Mouse (Mus musculus): ENCODE results near the gene Treh. TPM values are rescaled to one million over a fixed set of nuclear protein-coding genes. Genes with fewer than 3 reads are reported as not detected.

The Treh gene
- polyA plus RNA-seq, 1 experiment from 2014 or later, result not detected

- Histone ChIP-seq H3K36me3 (ENCODE audit: control insufficient read depth, insufficient read depth, low read length) (peaks cover 48% of the 10 kb centered on the region), H3K4me2 (ENCODE audit: low read depth, low read length) (peak overlapping the region; percentile 39), H3K4me1 (ENCODE audit: control insufficient read depth, insufficient read depth, low read length) (peaks cover 13% of the 10 kb centered on the region), H3K4me3 (ENCODE audit: low read depth, low read length) (peak overlapping the region; percentile 13; the same call in 1 of the 2 replicates), H3K27ac (ENCODE audit: low read depth, low read length) (no peak overlapping the region), H3K27me3 (ENCODE audit: control insufficient read depth, insufficient read depth, low read length) (no peaks in the 10 kb centered on the region), H3K9me3 (ENCODE audit: control insufficient read depth, low read length) (no peaks in the 10 kb centered on the region), H3K9ac (replicated peaks; ENCODE audit: low read depth, low read length) (0 out of 2 replicates have a peak overlapping the region, but pooled peaks have one; percentile 5)
- peak; percentile 41; the same call in 1 of the 2 replicates for ATAC-seq (ENCODE audit: low read depth)
- WGBS, result 8% methylated on average over 24 of the region's 24 CpGs
Observed at GRCm38 (mm10) chr9:44708429-44708765, 35.4 kb downstream of the Treh start.

- no peak overlapping the region; the same call in 1 of the 2 replicates for H3K4me3 ChIP-seq (ENCODE audit: low read depth, low read length)
- 27% methylated on average over 6 of the region's 6 CpGs for WGBS
- peaks cover 13% of the 10 kb centered on the region for H3K4me1 ChIP-seq (ENCODE audit: control insufficient read depth, insufficient read depth, low read length)
- H3K27ac ChIP-seq (ENCODE audit: low read depth, low read length), result no peak overlapping the region
- no peaks in the 10 kb centered on the region for H3K9me3 ChIP-seq (ENCODE audit: control insufficient read depth, low read length)
- peak; percentile 29; the same call in 1 of the 2 replicates for ATAC-seq (ENCODE audit: low read depth)
- no peak overlapping the region for H3K9ac ChIP-seq (replicated peaks; ENCODE audit: low read depth, low read length)
- no peaks in the 10 kb centered on the region for H3K27me3 ChIP-seq (ENCODE audit: control insufficient read depth, insufficient read depth, low read length)
- peaks cover 46% of the 10 kb centered on the region for H3K36me3 ChIP-seq (ENCODE audit: control insufficient read depth, insufficient read depth, low read length)
- peak overlapping the region; percentile 39; the same call in 1 of the 2 replicates for H3K4me2 ChIP-seq (ENCODE audit: low read depth, low read length)
Observed at GRCm38 (mm10) chr9:44708925-44709324, 35.9 kb downstream of the Treh start.

- no peak for ATAC-seq (ENCODE audit: low read depth)
- H3K9ac ChIP-seq (replicated peaks; ENCODE audit: low read depth, low read length), result no peak overlapping the region
- H3K4me3 ChIP-seq (ENCODE audit: low read depth, low read length), result no peak overlapping the region
- no peaks in the 10 kb centered on the region for H3K9me3 ChIP-seq (ENCODE audit: control insufficient read depth, low read length)
- peaks cover 48% of the 10 kb centered on the region for H3K36me3 ChIP-seq (ENCODE audit: control insufficient read depth, insufficient read depth, low read length)
- H3K27ac ChIP-seq (ENCODE audit: low read depth, low read length), result no peak overlapping the region
- no peak overlapping the region for H3K4me2 ChIP-seq (ENCODE audit: low read depth, low read length)
- peaks cover 13% of the 10 kb centered on the region for H3K4me1 ChIP-seq (ENCODE audit: control insufficient read depth, insufficient read depth, low read length)
- 59% methylated on average over 2 of the region's 2 CpGs for WGBS
- no peaks in the 10 kb centered on the region for H3K27me3 ChIP-seq (ENCODE audit: control insufficient read depth, insufficient read depth, low read length)
Observed at GRCm38 (mm10) chr9:44709600-44709999, 36.6 kb downstream of the Treh start.

GRCm38 (mm10) chr9:44710213-44710612, 37.2 kb downstream of the Treh start:
- Histone ChIP-seq H3K9me3 (ENCODE audit: control insufficient read depth, low read length) (no peaks in the 10 kb centered on the region), H3K4me1 (ENCODE audit: control insufficient read depth, insufficient read depth, low read length) (peaks cover 13% of the 10 kb centered on the region), H3K27ac (ENCODE audit: low read depth, low read length) (no peak overlapping the region), H3K27me3 (ENCODE audit: control insufficient read depth, insufficient read depth, low read length) (no peaks in the 10 kb centered on the region), H3K36me3 (ENCODE audit: control insufficient read depth, insufficient read depth, low read length) (peaks cover 44% of the 10 kb centered on the region), H3K9ac (replicated peaks; ENCODE audit: low read depth, low read length) (no peak overlapping the region), H3K4me2 (ENCODE audit: low read depth, low read length) (no peak overlapping the region), H3K4me3 (ENCODE audit: low read depth, low read length) (no peak overlapping the region)
- 83% methylated on average over 5 of the region's 5 CpGs for WGBS
- ATAC-seq (ENCODE audit: low read depth), result no peak

- no peak overlapping the region for H3K27ac ChIP-seq (ENCODE audit: low read depth, low read length)
- H3K27me3 ChIP-seq (ENCODE audit: control insufficient read depth, insufficient read depth, low read length), result no peaks in the 10 kb centered on the region
- ATAC-seq (ENCODE audit: low read depth), result no peak
- no peak overlapping the region for H3K9ac ChIP-seq (replicated peaks; ENCODE audit: low read depth, low read length)
- H3K4me2 ChIP-seq (ENCODE audit: low read depth, low read length), result no peak overlapping the region
- no peaks in the 10 kb centered on the region for H3K9me3 ChIP-seq (ENCODE audit: control insufficient read depth, low read length)
- no peak overlapping the region for H3K4me3 ChIP-seq (ENCODE audit: low read depth, low read length)
- H3K36me3 ChIP-seq (ENCODE audit: control insufficient read depth, insufficient read depth, low read length), result peaks cover 47% of the 10 kb centered on the region
- peaks cover 13% of the 10 kb centered on the region for H3K4me1 ChIP-seq (ENCODE audit: control insufficient read depth, insufficient read depth, low read length)
- 69% methylated on average over 17 of the region's 17 CpGs for WGBS
Observed at GRCm38 (mm10) chr9:44711602-44712001, 38.6 kb downstream of the Treh start.

GRCm38 (mm10) chr9:44713080-44713479, 40.0 kb downstream of the Treh start:
- Histone ChIP-seq H3K27me3 (ENCODE audit: control insufficient read depth, insufficient read depth, low read length) (no peaks in the 10 kb centered on the region), H3K4me1 (ENCODE audit: control insufficient read depth, insufficient read depth, low read length) (peaks cover 10% of the 10 kb centered on the region), H3K4me3 (ENCODE audit: low read depth, low read length) (no peak overlapping the region), H3K4me2 (ENCODE audit: low read depth, low read length) (no peak overlapping the region), H3K36me3 (ENCODE audit: control insufficient read depth, insufficient read depth, low read length) (peaks cover 45% of the 10 kb centered on the region), H3K9ac (replicated peaks; ENCODE audit: low read depth, low read length) (no peak overlapping the region), H3K27ac (ENCODE audit: low read depth, low read length) (no peak overlapping the region), H3K9me3 (ENCODE audit: control insufficient read depth, low read length) (no peaks in the 10 kb centered on the region)
- 96% methylated on average over 6 of the region's 6 CpGs for WGBS
- no peak for ATAC-seq (ENCODE audit: low read depth)

- H3K27ac ChIP-seq (ENCODE audit: low read depth, low read length), result no peak overlapping the region
- WGBS, result 92% methylated on average over 2 of the region's 2 CpGs
- H3K4me2 ChIP-seq (ENCODE audit: low read depth, low read length), result no peak overlapping the region
- no peak for ATAC-seq (ENCODE audit: low read depth)
- H3K9me3 ChIP-seq (ENCODE audit: control insufficient read depth, low read length), result no peaks in the 10 kb centered on the region
- peaks cover 45% of the 10 kb centered on the region for H3K36me3 ChIP-seq (ENCODE audit: control insufficient read depth, insufficient read depth, low read length)
- H3K4me3 ChIP-seq (ENCODE audit: low read depth, low read length), result no peak overlapping the region
- H3K9ac ChIP-seq (replicated peaks; ENCODE audit: low read depth, low read length), result no peak overlapping the region
- H3K4me1 ChIP-seq (ENCODE audit: control insufficient read depth, insufficient read depth, low read length), result peaks cover 5% of the 10 kb centered on the region; the same call in 1 of the 2 replicates
- H3K27me3 ChIP-seq (ENCODE audit: control insufficient read depth, insufficient read depth, low read length), result no peaks in the 10 kb centered on the region
Observed at GRCm38 (mm10) chr9:44713574-44713973, 40.5 kb downstream of the Treh start.

GRCm38 (mm10) chr9:44715109-44715508, 42.1 kb downstream of the Treh start:
- WGBS, result 90% methylated on average over 17 of the region's 17 CpGs
- no peak for ATAC-seq (ENCODE audit: low read depth)
- H3K4me2 ChIP-seq (ENCODE audit: low read depth, low read length), result no peak overlapping the region

GRCm38 (mm10) chr9:44715705-44716362, 42.8 kb downstream of the Treh start:
- WGBS, result 94% methylated on average over 29 of the region's 29 CpGs
- no peak overlapping the region for H3K4me3 ChIP-seq (ENCODE audit: low read depth, low read length)
- no peak overlapping the region for H3K4me2 ChIP-seq (ENCODE audit: low read depth, low read length)
- no peak overlapping the region for H3K9ac ChIP-seq (replicated peaks; ENCODE audit: low read depth, low read length)
- H3K4me1 ChIP-seq (ENCODE audit: control insufficient read depth, insufficient read depth, low read length), result peaks cover 16% of the 10 kb centered on the region
- no peaks in the 10 kb centered on the region for H3K9me3 ChIP-seq (ENCODE audit: control insufficient read depth, low read length)
- peaks cover 34% of the 10 kb centered on the region; the same call in 1 of the 2 replicates for H3K36me3 ChIP-seq (ENCODE audit: control insufficient read depth, insufficient read depth, low read length)
- no peak for ATAC-seq (ENCODE audit: low read depth)
- H3K27me3 ChIP-seq (ENCODE audit: control insufficient read depth, insufficient read depth, low read length), result no peaks in the 10 kb centered on the region
- H3K27ac ChIP-seq (ENCODE audit: low read depth, low read length), result no peak overlapping the region

More at GRCm38 (mm10) chr9:44715109-44715508, 42.1 kb downstream of the Treh start:
- no peak overlapping the region for H3K27ac ChIP-seq (ENCODE audit: low read depth, low read length)
- no peak overlapping the region for H3K4me3 ChIP-seq (ENCODE audit: low read depth, low read length)
- no peaks in the 10 kb centered on the region for H3K27me3 ChIP-seq (ENCODE audit: control insufficient read depth, insufficient read depth, low read length)
- no peak overlapping the region for H3K9ac ChIP-seq (replicated peaks; ENCODE audit: low read depth, low read length)
- peaks cover 11% of the 10 kb centered on the region for H3K4me1 ChIP-seq (ENCODE audit: control insufficient read depth, insufficient read depth, low read length)
- no peaks in the 10 kb centered on the region for H3K9me3 ChIP-seq (ENCODE audit: control insufficient read depth, low read length)
- H3K36me3 ChIP-seq (ENCODE audit: control insufficient read depth, insufficient read depth, low read length), result peaks cover 41% of the 10 kb centered on the region
